Mouse (Mus musculus) gastrocnemius, postnatal 10 days (tissue): ENCODE results near the gene Arhgdia. TPM values are rescaled to one million over a fixed set of nuclear protein-coding genes. Genes with fewer than 3 reads are reported as not detected.

Source experiments
- microRNA-seq, 2 experiments: library from miRNA; unstranded; fragments of <30 nt; microRNA quantifications; one replicate each; pipeline ENCODE4 v1.2.0; 2021
- total RNA-seq, 2 experiments: library from RNA; stranded (reverse); gene quantifications; 2 replicates each; pipeline ENCODE4 v1.2.3; 2021

The Arhgdia gene
- total RNA-seq, 2 experiments from 2014 or later: 163 to 197 TPM

Small RNAs within 50 kb of the gene (microRNA-seq; reads per million reads assigned to microRNA genes)
- 0 to 0.25 reads per million in 2 experiments for gene Mir6936

Other genes starting within 250 kb of the Arhgdia start
- 100 to 1,000 TPM; 439 to 618 TPM for gene Actg1, start 233.1 kb downstream of the Arhgdia start, total RNA-seq
- under 1 TPM; 0.50 to 0.61 TPM for gene Fscn2, start 220.1 kb downstream of the Arhgdia start, total RNA-seq
- 10 to 100 TPM; 14.6 to 15.3 TPM for gene Faap100, start 202.9 kb downstream of the Arhgdia start, total RNA-seq
- gene Nploc4, start 143.9 kb downstream of the Arhgdia start, total RNA-seq: 10 to 100 TPM; 60.6 to 66.6 TPM
- not detected for gene Tspan10, start 139.0 kb downstream of the Arhgdia start, total RNA-seq
- under 1 TPM; 0.23 to 0.41 TPM for gene Pde6g, start 128.1 kb downstream of the Arhgdia start, total RNA-seq
- gene Oxld1, start 123.6 kb downstream of the Arhgdia start, total RNA-seq: 10 to 100 TPM; 21.2 to 24.1 TPM
- gene Ccdc137, start 123.5 kb downstream of the Arhgdia start, total RNA-seq: 1 to 10 TPM; 5.5 to 6.8 TPM
- gene Arl16, start 114.0 kb downstream of the Arhgdia start, total RNA-seq: 10 to 100 TPM; 16.1 to 17.5 TPM
- 100 to 1,000 TPM; 121 to 147 TPM for gene Mrpl12, start 97.0 kb downstream of the Arhgdia start, total RNA-seq
- 10 to 100 TPM in 1 of 2 experiments, 1 to 10 TPM in 1; 9.7 to 11.1 TPM for gene Slc25a10, start 89.8 kb downstream of the Arhgdia start, total RNA-seq
- gene Gcgr, start 50.9 kb downstream of the Arhgdia start, total RNA-seq: under 1 TPM; 0.09 to 0.75 TPM
- 10 to 100 TPM; 51.3 to 52.7 TPM for gene Mcrip1, start 31.9 kb downstream of the Arhgdia start, total RNA-seq
- 100 to 1,000 TPM; 156 to 183 TPM for gene Ppp1r27, start 30.5 kb downstream of the Arhgdia start, total RNA-seq
- 100 to 1,000 TPM; 349 to 414 TPM for gene P4hb, start 8.4 kb downstream of the Arhgdia start, total RNA-seq
- gene Alyref, start 16.7 kb upstream of the Arhgdia start, total RNA-seq: 10 to 100 TPM; 72.1 to 77.3 TPM
- 10 to 100 TPM; 60.1 to 67.6 TPM for gene Anapc11, start 16.8 kb upstream of the Arhgdia start, total RNA-seq
- gene Npb, start 26.9 kb upstream of the Arhgdia start, total RNA-seq: not detected
- 10 to 100 TPM; 29.7 to 30.9 TPM for gene Pcyt2, start 36.3 kb upstream of the Arhgdia start, total RNA-seq
- gene Sirt7, start 43.6 kb upstream of the Arhgdia start, total RNA-seq: 1 to 10 TPM; 6.5 to 9.2 TPM
- 10 to 100 TPM; 27.6 to 39.6 TPM for gene Mafg, start 52.0 kb upstream of the Arhgdia start, total RNA-seq
- gene Pycr1, start 62.1 kb upstream of the Arhgdia start, total RNA-seq: 10 to 100 TPM; 15.1 to 18.1 TPM
- 10 to 100 TPM; 89.2 to 92.0 TPM for gene Myadml2, start 66.5 kb upstream of the Arhgdia start, total RNA-seq
- 1 to 10 TPM in 1 of 2 experiments, not detected in 1; 1.2 TPM for gene Notum, start 79.6 kb upstream of the Arhgdia start, total RNA-seq
- gene Aspscr1, start 91.3 kb upstream of the Arhgdia start, total RNA-seq: 10 to 100 TPM; 34.8 to 39.8 TPM
- gene Cenpx, start 132.1 kb upstream of the Arhgdia start, total RNA-seq: 10 to 100 TPM; 34.9 to 35.6 TPM
- gene Lrrc45, start 132.3 kb upstream of the Arhgdia start, total RNA-seq: 10 to 100 TPM in 1 of 2 experiments, 1 to 10 TPM in 1; 7.7 to 10.1 TPM
- 1 to 10 TPM; 1.8 to 2.7 TPM for gene Rac3, start 139.8 kb upstream of the Arhgdia start, total RNA-seq
- gene Dcxr, start 145.7 kb upstream of the Arhgdia start, total RNA-seq: 1 to 10 TPM; 3.4 to 3.7 TPM
- 10 to 100 TPM in 1 of 2 experiments, 1 to 10 TPM in 1; 9.9 to 10.8 TPM for gene Cbr2, start 150.5 kb upstream of the Arhgdia start, total RNA-seq
- 10 to 100 TPM; 13.3 to 15.9 TPM for gene Hmga1b, start 181.2 kb upstream of the Arhgdia start, total RNA-seq
- 1 to 10 TPM; 6.3 to 7.7 TPM for gene Rfng, start 202.6 kb upstream of the Arhgdia start, total RNA-seq
- 10 to 100 TPM; 57.3 to 61.5 TPM for gene Gps1, start 202.6 kb upstream of the Arhgdia start, total RNA-seq
- 10 to 100 TPM; 29.9 to 34.0 TPM for gene Dus1l, start 214.8 kb upstream of the Arhgdia start, total RNA-seq
- gene Fasn, start 242.9 kb upstream of the Arhgdia start, total RNA-seq: 10 to 100 TPM; 21.8 to 26.4 TPM